9 mouse cellular contexts compared by ENCODE assay signal in genomic region chr2:74691022-74691951, GRCm38 (mm10). TPM values are rescaled to one million over a fixed set of nuclear protein-coding genes. Genes with fewer than 3 reads are reported as not detected.
A peak's percentile ranks its signal among the peaks of the same experiment; 100 is the strongest.
DNase-seq lines count a peak whose midpoint lies in the region; ATAC-seq and TF ChIP-seq lines count a peak whose summit lies in the region.
"Had no signal": no experiment of that assay in that cellular context is flagged by ENCODE, and none has a peak within 500 bp of the region (broad histone marks: within the 10 kb centered on the region; RNA-seq: fewer than 3 reads in every experiment).

Hoxd10 (plus strand) TSS chr2:74691924.

- peak within 1 kb of the TSS; percentile 19; the same call in 1 of the 2 replicates for H3K4me3 ChIP-seq in lung, embryonic 14.5 days (ENCODE audit: low read depth, low read length)
- H3K4me3 ChIP-seq in forebrain, embryonic 11.5 days (ENCODE audit: low read depth, low read length): no peak within 1 kb of the TSS
- H3K4me3 ChIP-seq in intestine, embryonic 15.5 days (replicated peaks): peak within 1 kb of the TSS; percentile 31

- peak within 1 kb of the TSS; percentile 21 for H3K4me2 ChIP-seq in lung, embryonic 14.5 days
- H3K4me2 ChIP-seq in forebrain, embryonic 11.5 days (ENCODE audit: low read depth, low read length, severe bottlenecking): no peak within 1 kb of the TSS
- peak within 1 kb of the TSS; percentile 49 for H3K4me2 ChIP-seq in intestine, embryonic 15.5 days (replicated peaks)

- H3K9me3 ChIP-seq in lung, embryonic 14.5 days (ENCODE audit: low read depth, low read length): no peaks in the 10 kb centered on the region
- H3K9me3 ChIP-seq in forebrain, embryonic 11.5 days (ENCODE audit: control insufficient read depth, low read length): no peaks in the 10 kb centered on the region
- H3K9me3 ChIP-seq in intestine, embryonic 15.5 days: no peaks in the 10 kb centered on the region

- H3K9ac ChIP-seq in lung, embryonic 14.5 days: no peak within 1 kb of the TSS; the same call in 1 of the 2 replicates
- H3K9ac ChIP-seq in forebrain, embryonic 11.5 days (ENCODE audit: low read length): no peak within 1 kb of the TSS
- peak within 1 kb of the TSS; percentile 39; the same call in 1 of the 2 replicates for H3K9ac ChIP-seq in intestine, embryonic 15.5 days

- 1% methylated on average over 56 of the region's 56 CpGs for WGBS in lung, embryonic 14.5 days
- WGBS in forebrain, embryonic 11.5 days: under 1% methylated on average over 55 of the region's 56 CpGs
- WGBS in intestine, embryonic 15.5 days: 2% methylated on average over 56 of the region's 56 CpGs

- H3K4me1 ChIP-seq in lung, embryonic 14.5 days (ENCODE audit: insufficient read depth): no peaks in the 10 kb centered on the region
- no peaks in the 10 kb centered on the region for H3K4me1 ChIP-seq in forebrain, embryonic 11.5 days (replicated peaks; ENCODE audit: control insufficient read depth, insufficient read depth, low read length)
- peaks cover 10% of the 10 kb centered on the region; the same call in 1 of the 2 replicates for H3K4me1 ChIP-seq in intestine, embryonic 15.5 days (replicated peaks)

- no peak within 1 kb of the TSS for H3K27ac ChIP-seq in lung, embryonic 14.5 days (ENCODE audit: low read depth)
- H3K27ac ChIP-seq in forebrain, embryonic 11.5 days (ENCODE audit: low read depth, low read length): no peak within 1 kb of the TSS
- H3K27ac ChIP-seq in intestine, embryonic 15.5 days: 0 out of 2 replicates have a peak within 1 kb of the TSS, but pooled peaks have one; percentile 17

- peak; percentile 74 for ATAC-seq in lung, embryonic 14.5 days (ENCODE audit: insufficient read depth)
- peak; percentile 81 for ATAC-seq in forebrain, embryonic 11.5 days (replicated peaks; ENCODE audit: low FRiP score)
- ATAC-seq in intestine, embryonic 15.5 days: peak; percentile 76

- TF ChIP-seq CTCF in lung, embryonic 14.5 days (IDR thresholded peaks at IDR 0.05; ENCODE audit: low read depth): peak; percentile 56

- no peaks in the 10 kb centered on the region for H3K36me3 ChIP-seq in lung, embryonic 14.5 days (ENCODE audit: insufficient read depth)
- no peaks in the 10 kb centered on the region for H3K36me3 ChIP-seq in forebrain, embryonic 11.5 days (ENCODE audit: control insufficient read depth, insufficient read depth, low read length)
- no peaks in the 10 kb centered on the region for H3K36me3 ChIP-seq in intestine, embryonic 15.5 days

- peak; percentile 84 for DNase-seq in lung, embryonic 14.5 days
- DNase-seq in lung, postnatal 14 days: no peak
- DNase-seq in forebrain, embryonic 11.5 days (ENCODE audit: low spot score): peak; percentile 88
- DNase-seq in mesoderm, embryonic 11.5 days (ENCODE audit: low read depth, low spot score): peak; percentile 95
- peak; percentile 83 for DNase-seq in urinary bladder, postnatal 14 days (ENCODE audit: low spot score)
- DNase-seq in left cerebral cortex, adult 9 months (ENCODE audit: low spot score in 2 of 2): no peak
- no peak for DNase-seq in left cerebral cortex, postnatal 36 days (ENCODE audit: low spot score in 2 of 2)

- H3K27me3 ChIP-seq in lung, embryonic 14.5 days (ENCODE audit: insufficient read depth, low read length): peaks cover 99% of the 10 kb centered on the region
- H3K27me3 ChIP-seq in forebrain, embryonic 11.5 days (ENCODE audit: control insufficient read depth, insufficient read depth, low read length): peaks cover 96% of the 10 kb centered on the region
- H3K27me3 ChIP-seq in intestine, embryonic 15.5 days (replicated peaks): peaks cover 88% of the 10 kb centered on the region

- intact Hi-C loops in left cerebral cortex, postnatal 36 days (cut with DNase I): loop anchor here (5.0 kb wide), 1 partner anchor 41 kb away; no protein-coding TSS in a partner anchor

RNA-seq across cellular contexts. Expression of gene Hoxd10, which starts in this region (rescaled TPM):
- 0.14 TPM in 1 of 2 replicates, not detected in the other for polyA plus RNA-seq in lung, embryonic 14.5 days (2014; fragmentation: Nextera tagmentation; extraction: Ambion mirVana)
- polyA plus RNA-seq in forebrain, embryonic 11.5 days (2014; fragmentation: Nextera tagmentation; extraction: Ambion mirVana): not detected in 2 replicates
- polyA plus RNA-seq in intestine, embryonic 15.5 days (2015; fragmentation: Nextera tagmentation; extraction: Ambion mirVana): 4.8 and 7.9 TPM in 2 replicates
- not detected for total RNA-seq in left cerebral cortex, postnatal 36 days (2021)
- total RNA-seq: layer of hippocampus, postnatal 10 days had no signal

Comparison
In these comparisons a context has a peak if more than half of its experiments do, and no peak if none do; other contexts are left out.
1. Peak in DNase-seq, ATAC-seq, H3K4me3 ChIP-seq and H3K4me2 ChIP-seq in lung, embryonic 14.5 days; RNA of the gene not detected or under 1 TPM.
2. Peak in DNase-seq and ATAC-seq in forebrain, embryonic 11.5 days; RNA of the gene not detected or under 1 TPM.
3. DNase-seq: peak in mesoderm, embryonic 11.5 days (single experiment) and urinary bladder, postnatal 14 days (single experiment); none in lung, postnatal 14 days (single experiment), left cerebral cortex, adult 9 months (0 of 2) and left cerebral cortex, postnatal 36 days (0 of 2).
4. Peak in every context shown above with its lines, with median percentiles within 50 percentile points of each other: ATAC-seq.